Mouse (Mus musculus) hindbrain, embryonic 12.5 days (tissue): Measurements from ENCODE around the gene 1190005I06Rik. TPM values are rescaled to one million over a fixed set of nuclear protein-coding genes. Genes with fewer than 3 reads are reported as not detected.

ENCODE experiments used
- polyA plus RNA-seq: library from polyadenylated mRNA; unstranded; fragments of >200 nt; fragmentation: Nextera tagmentation; extraction: Ambion mirVana; gene quantifications from 2 replicates; pipeline ENCODE4 v1.2.1, GENCODE M21; 2016

The 1190005I06Rik gene
- polyA plus RNA-seq, 1 experiment from 2014 or later = 6.9 TPM

Other genes starting within 250 kb of the 1190005I06Rik start
- 49.6 and 65.3 TPM in 2 replicates for gene Gins2, start 58.3 kb downstream of the 1190005I06Rik start, polyA plus RNA-seq
- gene Gm27021, start 20.4 kb upstream of the 1190005I06Rik start, polyA plus RNA-seq = 4.9 and 5.5 TPM in 2 replicates
- gene Cox4i1, start 20.6 kb upstream of the 1190005I06Rik start, polyA plus RNA-seq = 876 and 921 TPM in 2 replicates
- gene Emc8, start 20.9 kb upstream of the 1190005I06Rik start, polyA plus RNA-seq = 181 and 194 TPM in 2 replicates
- gene Irf8, start 88.7 kb upstream of the 1190005I06Rik start, polyA plus RNA-seq = 3.7 and 4.6 TPM in 2 replicates